Mouse (Mus musculus) embryonic fibroblast, embryonic 13.5 days (primary cell): ENCODE data around the gene Exoc4.

ENCODE experiments used
- CTCF ChIP-seq: IDR thresholded peaks from 2 replicates; pipeline ENCODE4 v1.5.1; 2011; ENCODE audit warnings: mild to moderate bottlenecking, control low read depth, low read length, moderate library complexity, borderline replicate concordance; ENCODE audit not compliant: insufficient read depth
- POLR2A ChIP-seq: IDR thresholded peaks from 2 replicates; pipeline ENCODE4 v1.6.1; 2011; ENCODE audit warnings: low read depth, mild to moderate bottlenecking, control low read depth, low read length, moderate library complexity

DNA sequence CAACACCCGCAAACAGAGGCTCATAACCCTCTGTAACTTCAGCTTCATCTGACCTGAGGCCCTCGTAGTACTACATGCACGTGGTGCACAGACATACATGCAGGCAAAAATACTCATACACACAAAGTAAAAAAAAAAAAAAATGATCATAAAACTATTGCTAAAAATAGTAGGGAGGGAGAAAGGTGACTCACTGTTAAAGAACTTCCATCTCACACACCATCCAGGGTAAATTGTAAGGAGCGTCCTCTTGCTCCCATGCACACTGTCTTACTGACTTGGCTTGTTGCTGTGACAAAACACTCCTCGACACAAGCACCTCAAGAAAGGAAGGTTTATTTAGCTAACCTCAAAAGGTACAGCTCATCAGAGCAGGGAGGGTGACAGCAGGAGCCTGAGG is 723.9 kb downstream of the Exoc4 start:
- TF ChIP-seq POLR2A (no peak), CTCF (no peak)
